Mouse (Mus musculus) kidney, embryonic 14.5 days (tissue): ENCODE measurements around the gene Arhgap19. TPM values are rescaled to one million over a fixed set of nuclear protein-coding genes. Genes with fewer than 3 reads are reported as not detected.

Source experiments
- ATAC-seq: fragments of 200-750 bp; cut with Nextera tagmentation; 2 replicates; pipeline ENCODE4 v1.8.0; 2017; ENCODE audit warnings: moderate number of reproducible peaks, mild to moderate bottlenecking, moderate TSS enrichment, moderate library complexity; ENCODE audit not compliant: low FRiP score, low TSS enrichment
- H3K27ac ChIP-seq: fragments of 300-500 bp; sonication (generic); 2 replicates; pipeline ENCODE4 v1.5.1; 2014; ENCODE audit warnings: low read depth, mild to moderate bottlenecking, low read length, moderate library complexity, mixed read lengths
- H3K27me3 ChIP-seq: fragments of 300-500 bp; sonication (generic); 2 replicates; pipeline ENCODE4 v1.6.1; 2014; ENCODE audit warnings: mild to moderate bottlenecking, low read length; ENCODE audit not compliant: control insufficient read depth, insufficient read depth
- H3K36me3 ChIP-seq: fragments of 300-500 bp; sonication (generic); 2 replicates; pipeline ENCODE4 v1.6.1; 2014; ENCODE audit warnings: low read length, mixed read lengths; ENCODE audit not compliant: control insufficient read depth, insufficient read depth
- H3K4me1 ChIP-seq: fragments of 300-500 bp; sonication (generic); 2 replicates; pipeline ENCODE4 v1.6.1; 2014; ENCODE audit warnings: low read length, mixed read lengths; ENCODE audit not compliant: control insufficient read depth, insufficient read depth
- H3K4me2 ChIP-seq: fragments of 300-500 bp; sonication (generic); replicated peaks from 2 replicates; pipeline ENCODE4 v1.6.1; 2014; ENCODE audit warnings: low read depth, mild to moderate bottlenecking, low read length
- H3K4me3 ChIP-seq: fragments of 300-500 bp; sonication (generic); 2 replicates; pipeline ENCODE4 v1.5.1; 2014; ENCODE audit warnings: mild to moderate bottlenecking, low read length
- H3K9ac ChIP-seq: fragments of 300-500 bp; sonication (generic); 2 replicates; pipeline ENCODE4 v1.6.1; 2014; ENCODE audit warnings: low read depth, mild to moderate bottlenecking, low read length, moderate library complexity
- H3K9me3 ChIP-seq: fragments of 300-500 bp; sonication (generic); 2 replicates; pipeline ENCODE4 v1.6.1; 2016; ENCODE audit warnings: low read length; ENCODE audit not compliant: control insufficient read depth
- whole genome bisulfite sequencing: fragments of 180-500 bp; shearing (Covaris S2); extraction: QIAGEN DNeasy Blood & Tissue Kit; methylation state at CpG from one replicate; pipeline ENCODE4 v1.1.7; 2014; 5-methylcytosine and 5-hydroxymethylcytosine counted together
- polyA plus RNA-seq: library from polyadenylated mRNA; unstranded; fragments of >200 nt; fragmentation: Nextera tagmentation; extraction: Ambion mirVana; gene quantifications from 2 replicates; pipeline ENCODE4 v1.2.1, GENCODE M21; 2014

Arhgap19 gene
- polyA plus RNA-seq, 1 experiment from 2014 or later, result 38.1 TPM

GRCm38 (mm10) chr19:41826529-41826928 lies 24.7 kb upstream of the Arhgap19 start:
- H3K27ac ChIP-seq, result no peak overlapping the region
- no peaks in the 10 kb centered on the region for H3K9me3 ChIP-seq
- peaks cover 11% of the 10 kb centered on the region; the same call in 1 of the 2 replicates for H3K27me3 ChIP-seq
- no peak for ATAC-seq
- H3K9ac ChIP-seq, result no peak overlapping the region
- H3K4me1 ChIP-seq, result peaks cover 7% of the 10 kb centered on the region
- H3K4me3 ChIP-seq, result no peak overlapping the region
- no peaks in the 10 kb centered on the region for H3K36me3 ChIP-seq
- WGBS, result 85% methylated on average over 3 of the region's 3 CpGs
- H3K4me2 ChIP-seq, result no peak overlapping the region

DNA sequence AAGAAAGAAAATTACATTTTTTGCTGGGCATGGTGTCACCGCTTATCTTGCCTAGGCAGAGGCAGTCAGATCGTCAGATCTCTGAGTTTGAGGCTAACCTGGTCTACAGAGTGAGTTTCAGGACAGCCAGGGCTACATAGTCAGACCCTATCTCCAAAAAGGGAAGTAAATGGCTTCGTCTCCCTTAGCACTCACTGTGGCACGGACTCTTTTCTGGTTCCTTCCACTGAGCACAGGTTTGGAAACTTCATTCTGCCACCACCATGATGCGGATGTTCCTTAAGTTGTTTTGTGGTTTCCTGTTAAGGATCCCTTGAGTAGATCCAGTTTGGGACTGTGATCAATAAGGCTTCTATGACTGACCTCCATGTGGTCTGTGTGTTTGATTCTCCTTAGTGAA lies 23.1 kb upstream of the Arhgap19 start:
- Histone ChIP-seq H3K4me2 (no peak overlapping the region), H3K27ac (no peak overlapping the region)
- ATAC-seq, result no peak

DNA sequence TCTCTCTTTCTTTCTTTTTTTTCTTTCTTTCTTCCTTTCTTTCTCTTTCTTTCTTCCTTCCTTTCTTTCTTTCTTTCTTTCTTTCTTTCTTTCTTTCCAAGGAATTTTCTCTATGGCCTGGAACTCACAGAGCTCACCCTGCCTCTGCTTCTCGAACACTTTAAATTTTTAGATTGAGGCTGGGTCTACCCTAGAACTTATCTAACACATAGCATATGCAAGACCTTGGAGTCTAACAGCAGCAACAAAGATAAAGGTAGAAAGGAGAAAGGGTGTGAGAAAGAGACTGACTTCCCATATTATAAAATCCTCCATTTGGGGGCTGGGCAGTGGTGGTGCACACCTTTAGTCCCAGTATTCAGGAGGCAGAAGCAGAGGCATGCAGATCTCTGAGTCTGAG lies 20.7 kb upstream of the Arhgap19 start:
- H3K27me3 ChIP-seq, result 0 out of 2 replicates have a peak, but pooled peaks cover 3% of the 10 kb centered on the region
- ATAC-seq, result no peak
- no peaks in the 10 kb centered on the region for H3K4me1 ChIP-seq
- H3K4me3 ChIP-seq, result no peak overlapping the region
- no peaks in the 10 kb centered on the region for H3K36me3 ChIP-seq
- H3K9ac ChIP-seq, result no peak overlapping the region
- no peak overlapping the region for H3K4me2 ChIP-seq
- no peak overlapping the region for H3K27ac ChIP-seq
- 86% methylated on average over 1 of the region's 1 CpGs for WGBS
- no peaks in the 10 kb centered on the region for H3K9me3 ChIP-seq

More for the DNA sequence above, 23.1 kb upstream of the Arhgap19 start:
- no peaks in the 10 kb centered on the region for H3K36me3 ChIP-seq
- H3K9me3 ChIP-seq, result no peaks in the 10 kb centered on the region
- H3K4me3 ChIP-seq, result no peak overlapping the region
- no peak overlapping the region for H3K9ac ChIP-seq
- WGBS, result 85% methylated on average over 5 of the region's 5 CpGs
- H3K4me1 ChIP-seq, result peaks cover 3% of the 10 kb centered on the region; the same call in 1 of the 2 replicates
- H3K27me3 ChIP-seq, result 0 out of 2 replicates have a peak, but pooled peaks cover 3% of the 10 kb centered on the region

- no peak overlapping the region for H3K27ac ChIP-seq
- 10% methylated on average over 5 of the region's 5 CpGs for WGBS
- peaks cover 4% of the 10 kb centered on the region; the same call in 1 of the 2 replicates for H3K4me1 ChIP-seq
- H3K27me3 ChIP-seq, result 0 out of 2 replicates have a peak, but pooled peaks cover 3% of the 10 kb centered on the region
- H3K4me2 ChIP-seq, result no peak overlapping the region
- no peak overlapping the region for H3K9ac ChIP-seq
- no peak for ATAC-seq
- no peak overlapping the region for H3K4me3 ChIP-seq
- H3K36me3 ChIP-seq, result no peaks in the 10 kb centered on the region
- H3K9me3 ChIP-seq, result no peaks in the 10 kb centered on the region
Measured at GRCm38 (mm10) chr19:41821436-41821835, 19.6 kb upstream of the Arhgap19 start.

DNA sequence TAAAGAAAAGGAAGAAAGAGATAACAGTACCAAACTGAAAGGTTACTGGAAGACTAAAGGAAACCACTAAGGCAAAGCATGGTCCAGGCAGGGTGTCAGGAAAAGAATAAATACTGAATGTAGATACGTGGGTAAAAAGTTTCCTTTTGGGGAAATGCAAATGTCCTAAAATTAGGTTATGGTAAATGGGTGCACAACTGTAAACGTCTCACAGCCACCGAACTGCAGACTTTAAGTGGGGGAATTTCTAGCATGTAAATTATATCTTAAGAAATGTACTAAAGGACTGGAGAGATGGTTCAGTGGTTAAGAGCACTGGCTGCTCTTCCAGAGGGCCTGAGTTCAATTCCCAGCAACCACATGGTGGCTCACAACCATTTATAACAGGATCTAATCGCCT lies 16.9 kb upstream of the Arhgap19 start:
- no peak for ATAC-seq
- Histone ChIP-seq H3K9me3 (no peaks in the 10 kb centered on the region), H3K36me3 (no peaks in the 10 kb centered on the region), H3K4me1 (peaks cover 4% of the 10 kb centered on the region; the same call in 1 of the 2 replicates), H3K27me3 (0 out of 2 replicates have a peak, but pooled peaks cover 3% of the 10 kb centered on the region), H3K27ac (no peak overlapping the region), H3K4me3 (no peak overlapping the region), H3K4me2 (no peak overlapping the region), H3K9ac (no peak overlapping the region)
- 85% methylated on average over 4 of the region's 4 CpGs for WGBS

- H3K36me3 ChIP-seq, result no peaks in the 10 kb centered on the region
- H3K9me3 ChIP-seq, result no peaks in the 10 kb centered on the region
- H3K4me3 ChIP-seq, result no peak overlapping the region
- no peak overlapping the region for H3K9ac ChIP-seq
- H3K4me2 ChIP-seq, result no peak overlapping the region
- peaks cover 4% of the 10 kb centered on the region; the same call in 1 of the 2 replicates for H3K4me1 ChIP-seq
- 0 out of 2 replicates have a peak, but pooled peaks cover 3% of the 10 kb centered on the region for H3K27me3 ChIP-seq
- H3K27ac ChIP-seq, result no peak overlapping the region
- WGBS, result 47% methylated on average over 10 of the region's 10 CpGs
- ATAC-seq, result peak; percentile 49; the same call in 1 of the 2 replicates
Measured at GRCm38 (mm10) chr19:41817325-41817724, 15.5 kb upstream of the Arhgap19 start.

DNA sequence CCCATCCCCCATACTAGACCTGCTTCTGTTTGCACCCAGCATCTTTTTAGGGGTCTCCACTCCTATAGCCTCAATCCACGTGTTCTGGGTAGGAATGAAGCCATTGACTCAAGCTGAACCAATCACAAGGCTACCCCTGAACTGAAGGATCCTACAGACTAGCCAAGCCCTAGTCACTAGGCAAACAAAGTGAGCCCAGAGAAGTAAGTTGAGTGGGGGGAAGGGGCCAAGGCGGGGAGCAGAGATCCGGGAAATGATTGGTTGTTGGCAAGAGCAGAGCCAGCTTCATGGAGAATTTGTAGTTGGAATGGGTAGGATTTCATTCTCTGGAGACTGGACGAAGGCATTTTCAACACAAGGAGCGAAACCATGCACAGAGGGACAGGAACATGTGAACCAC lies 15.1 kb upstream of the Arhgap19 start:
- peak; percentile 56; the same call in 1 of the 2 replicates for ATAC-seq
- Histone ChIP-seq H3K4me1 (peaks cover 4% of the 10 kb centered on the region; the same call in 1 of the 2 replicates), H3K36me3 (no peaks in the 10 kb centered on the region), H3K4me3 (no peak overlapping the region), H3K27ac (no peak overlapping the region), H3K9ac (no peak overlapping the region), H3K27me3 (0 out of 2 replicates have a peak, but pooled peaks cover 3% of the 10 kb centered on the region), H3K4me2 (no peak overlapping the region), H3K9me3 (no peaks in the 10 kb centered on the region)
- 52% methylated on average over 5 of the region's 5 CpGs for WGBS

- whole genome bisulfite sequencing, result 53% methylated on average over 5 of the region's 5 CpGs
- ATAC-seq, result no peak
- Histone ChIP-seq H3K4me1 (peaks cover 4% of the 10 kb centered on the region; the same call in 1 of the 2 replicates), H3K4me2 (no peak overlapping the region), H3K36me3 (no peaks in the 10 kb centered on the region), H3K9me3 (no peaks in the 10 kb centered on the region), H3K4me3 (no peak overlapping the region), H3K9ac (no peak overlapping the region), H3K27ac (no peak overlapping the region), H3K27me3 (0 out of 2 replicates have a peak, but pooled peaks cover 3% of the 10 kb centered on the region)
Measured at GRCm38 (mm10) chr19:41816410-41816809, 14.6 kb upstream of the Arhgap19 start.

DNA sequence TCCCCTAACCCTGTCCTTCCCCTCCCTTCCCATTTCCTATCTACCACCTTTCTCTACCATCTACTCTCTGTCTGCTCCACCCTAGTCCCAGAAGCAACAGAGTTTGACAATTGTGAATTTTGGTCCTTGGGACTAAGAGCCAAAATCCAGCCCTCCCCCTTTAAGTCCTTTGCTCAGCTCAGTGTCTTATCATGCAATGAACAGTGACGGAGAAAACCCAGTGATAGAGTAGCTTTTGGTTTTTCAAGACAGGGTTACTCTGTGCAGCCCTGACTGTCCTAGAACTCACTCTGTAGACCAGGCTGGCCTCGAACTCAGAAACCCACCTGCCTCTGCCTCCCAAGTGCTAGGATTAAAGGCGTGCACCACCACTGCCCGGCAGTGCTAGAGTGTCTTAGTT lies 11.5 kb upstream of the Arhgap19 start:
- no peaks in the 10 kb centered on the region for H3K27me3 ChIP-seq
- H3K27ac ChIP-seq, result no peak overlapping the region
- no peak overlapping the region for H3K4me2 ChIP-seq
- H3K36me3 ChIP-seq, result no peaks in the 10 kb centered on the region
- H3K9me3 ChIP-seq, result no peaks in the 10 kb centered on the region
- no peak for ATAC-seq
- peaks cover 8% of the 10 kb centered on the region; the same call in 1 of the 2 replicates for H3K4me1 ChIP-seq
- H3K4me3 ChIP-seq, result no peak overlapping the region
- WGBS, result 93% methylated on average over 4 of the region's 4 CpGs
- no peak overlapping the region for H3K9ac ChIP-seq
